Mouse (Mus musculus): Measurements from ENCODE around the gene Ccnf.

Ccnf gene

GRCm38 (mm10) chr17:24222653-24223052, 28.6 kb downstream of the Ccnf start:
- DNase-seq: no peak

GRCm38 (mm10) chr17:24220435-24221411, 30.6 kb downstream of the Ccnf start, which contains the start of gene Tedc2:
Gene Tedc2 (minus strand): TSS chr17:24220851.
- DNase-seq: peak; percentile 92

- DNase-seq: no peak
These were observed 34.4 kb downstream of the Ccnf start for GRCm38 (mm10) chr17:24216836-24217235.

GRCm38 (mm10) chr17:24213186-24213585, 38.1 kb downstream of the Ccnf start:
- no peak for DNase-seq

GRCm38 (mm10) chr17:24212441-24213018, 38.8 kb downstream of the Ccnf start:
- no peak for DNase-seq

- DNase-seq: no peak
These were observed 39.4 kb downstream of the Ccnf start for GRCm38 (mm10) chr17:24211631-24212440.

GRCm38 (mm10) chr17:24210591-24210990, 40.7 kb downstream of the Ccnf start:
- DNase-seq: no peak

GRCm38 (mm10) chr17:24209916-24210240, 41.4 kb downstream of the Ccnf start:
- no peak for DNase-seq

- no peak for DNase-seq
These were observed 42.0 kb downstream of the Ccnf start, which contains the start of gene Ntn3 for GRCm38 (mm10) chr17:24209043-24209915. Gene Ntn3 (minus strand): TSS chr17:24209531.

GRCm38 (mm10) chr17:24208641-24209042, 42.6 kb downstream of the Ccnf start:
- DNase-seq: no peak

- DNase-seq: no peak
These were observed 43.3 kb downstream of the Ccnf start for GRCm38 (mm10) chr17:24207768-24208640.

- DNase-seq: peak; percentile 39
These were observed 44.6 kb downstream of the Ccnf start for GRCm38 (mm10) chr17:24206451-24207351.

- DNase-seq: peak; percentile 37
These were observed 45.3 kb downstream of the Ccnf start for GRCm38 (mm10) chr17:24205908-24206361.

- DNase-seq: peak; percentile 90
These were observed 45.9 kb downstream of the Ccnf start, which contains the start of gene Tbc1d24 for GRCm38 (mm10) chr17:24205284-24205888. Gene Tbc1d24 (minus strand): TSS chr17:24205562.

- DNase-seq: no peak
These were observed 46.4 kb downstream of the Ccnf start for GRCm38 (mm10) chr17:24204846-24205245.

- no peak for DNase-seq
These were observed 47.4 kb downstream of the Ccnf start for GRCm38 (mm10) chr17:24203611-24204534.

GRCm38 (mm10) chr17:24203068-24203467, 48.2 kb downstream of the Ccnf start:
- no peak for DNase-seq

GRCm38 (mm10) chr17:24201092-24201491, 50.2 kb downstream of the Ccnf start:
- DNase-seq: no peak

All from thymus, postnatal 14 days (tissue).